Mouse (Mus musculus): ENCODE data around the gene Tcirg1. TPM values are rescaled to one million over a fixed set of nuclear protein-coding genes. Genes with fewer than 3 reads are reported as not detected.
A peak's percentile ranks its signal among the peaks of the same experiment; 100 is the strongest.

The Tcirg1 gene
- polyA plus RNA-seq, 2 experiments = 36.8 to 145 TPM

DNA sequence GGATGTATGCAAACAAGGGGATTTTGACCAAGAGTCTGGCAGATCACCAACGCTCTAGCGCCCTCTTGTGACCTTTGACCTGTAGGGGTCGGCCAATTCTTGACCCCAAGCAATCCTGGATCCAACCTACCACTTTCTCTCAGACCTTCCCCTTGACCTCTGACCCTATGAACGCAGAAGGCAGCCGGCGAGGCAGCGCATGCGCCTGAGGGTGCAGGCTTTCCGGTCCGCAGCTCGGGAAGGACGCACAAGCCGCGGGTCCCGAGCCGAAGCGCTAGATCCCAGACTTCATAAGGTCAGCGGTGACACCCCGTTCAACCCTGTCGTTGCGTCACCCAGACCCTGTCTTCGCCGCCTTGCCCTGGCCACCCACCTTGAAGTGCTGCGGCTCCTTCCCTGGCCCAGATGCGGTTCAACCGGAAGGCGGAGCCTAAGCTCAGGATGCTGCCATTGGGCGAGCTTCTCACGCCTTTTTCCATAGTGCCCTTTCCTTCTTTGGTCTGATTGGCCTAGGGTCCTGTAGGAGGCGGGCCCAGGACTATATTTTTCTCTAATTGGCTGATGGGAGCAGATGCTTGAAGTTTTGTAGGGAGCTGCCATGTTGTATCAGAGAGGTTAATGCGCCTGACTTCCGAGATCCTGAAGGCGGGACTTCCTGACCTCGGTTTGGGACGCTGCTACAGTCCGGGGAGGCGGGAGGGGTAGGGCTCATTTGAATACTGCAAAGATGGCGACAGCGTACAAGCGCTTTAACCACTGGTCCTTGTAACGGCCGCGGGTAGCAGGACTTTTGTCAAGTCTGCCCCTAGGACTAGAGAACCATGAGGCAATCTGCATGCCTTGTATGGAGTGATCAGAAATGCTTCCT, 5.6 kb upstream of the Tcirg1 start, which contains the start of gene Ndufs8:
TSS of gene Ndufs8 (minus strand) at position 438 of the 868 bp plus-strand sequence.
- Histone ChIP-seq H3K4me3 (replicated peaks; ENCODE audit: low read length) (peak within 1 kb of the TSS; percentile 55), H3K27ac (replicated peaks; ENCODE audit: low read depth, low read length) (0 out of 2 replicates have a peak within 1 kb of the TSS, but pooled peaks have one; percentile 30), H3K9me3 (ENCODE audit: control insufficient read depth, low read length) (no peaks in the 10 kb centered on the region), H3K4me1 (ENCODE audit: control insufficient read depth, insufficient read depth, low read length) (peaks cover 16% of the 10 kb centered on the region), H3K36me3 (ENCODE audit: control insufficient read depth, insufficient read depth, low read length) (peaks cover 24% of the 10 kb centered on the region), H3K4me2 (replicated peaks; ENCODE audit: low read depth, low read length, severe bottlenecking) (peak within 1 kb of the TSS; percentile 69), H3K9ac (ENCODE audit: low read depth, low read length, severe bottlenecking) (peak within 1 kb of the TSS; percentile 49), H3K27me3 (ENCODE audit: control insufficient read depth, insufficient read depth, low read length) (no peaks in the 10 kb centered on the region)
- WGBS = 0% methylated on average over 43 of the region's 43 CpGs
- peak; percentile 99 for DNase-seq (ENCODE audit: low spot score)
- 0 out of 2 replicates have a peak, but pooled peaks have one; percentile 14 for TF ChIP-seq POLR2A (IDR thresholded peaks at IDR 0.05; ENCODE audit: borderline replicate concordance, extremely low read depth, insufficient read depth, insufficient read length)
- peak; percentile 97 for ATAC-seq (ENCODE audit: low FRiP score, low read depth)

DNA sequence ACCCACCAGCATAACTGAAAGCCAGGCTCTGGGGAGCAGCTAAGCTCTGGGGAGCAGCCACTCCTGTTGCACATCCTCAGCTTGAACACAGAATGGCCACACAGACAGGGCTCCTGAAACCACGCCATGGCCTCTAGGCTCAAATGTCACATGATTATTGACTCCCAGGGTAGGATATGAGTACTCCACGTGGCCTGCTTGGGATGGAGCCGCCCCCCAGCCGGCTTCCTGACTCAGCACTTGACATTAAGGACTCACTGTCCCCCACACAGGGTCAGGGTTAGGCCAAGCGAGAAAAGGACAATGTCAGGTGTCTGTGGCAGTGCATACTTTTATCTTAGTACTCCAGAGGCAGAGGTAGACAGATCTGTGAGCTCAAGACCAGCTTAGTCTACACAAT, 3.3 kb upstream of the Tcirg1 start:
- Histone ChIP-seq H3K27ac (replicated peaks; ENCODE audit: low read depth, low read length) (no peak overlapping the region), H3K4me1 (ENCODE audit: control insufficient read depth, insufficient read depth, low read length) (peaks cover 34% of the 10 kb centered on the region), H3K4me3 (replicated peaks; ENCODE audit: low read length) (no peak overlapping the region), H3K4me2 (replicated peaks; ENCODE audit: low read depth, low read length, severe bottlenecking) (no peak overlapping the region), H3K36me3 (ENCODE audit: control insufficient read depth, insufficient read depth, low read length) (peaks cover 24% of the 10 kb centered on the region), H3K27me3 (ENCODE audit: control insufficient read depth, insufficient read depth, low read length) (no peaks in the 10 kb centered on the region), H3K9me3 (ENCODE audit: control insufficient read depth, low read length) (no peaks in the 10 kb centered on the region), H3K9ac (ENCODE audit: low read depth, low read length, severe bottlenecking) (no peak overlapping the region)
- ATAC-seq (ENCODE audit: low FRiP score, low read depth) (no peak), DNase-seq (ENCODE audit: low spot score) (no peak)
- WGBS = 75% methylated on average over 5 of the region's 5 CpGs
- no peak for TF ChIP-seq POLR2A (IDR thresholded peaks at IDR 0.05; ENCODE audit: borderline replicate concordance, extremely low read depth, insufficient read depth, insufficient read length)

DNA sequence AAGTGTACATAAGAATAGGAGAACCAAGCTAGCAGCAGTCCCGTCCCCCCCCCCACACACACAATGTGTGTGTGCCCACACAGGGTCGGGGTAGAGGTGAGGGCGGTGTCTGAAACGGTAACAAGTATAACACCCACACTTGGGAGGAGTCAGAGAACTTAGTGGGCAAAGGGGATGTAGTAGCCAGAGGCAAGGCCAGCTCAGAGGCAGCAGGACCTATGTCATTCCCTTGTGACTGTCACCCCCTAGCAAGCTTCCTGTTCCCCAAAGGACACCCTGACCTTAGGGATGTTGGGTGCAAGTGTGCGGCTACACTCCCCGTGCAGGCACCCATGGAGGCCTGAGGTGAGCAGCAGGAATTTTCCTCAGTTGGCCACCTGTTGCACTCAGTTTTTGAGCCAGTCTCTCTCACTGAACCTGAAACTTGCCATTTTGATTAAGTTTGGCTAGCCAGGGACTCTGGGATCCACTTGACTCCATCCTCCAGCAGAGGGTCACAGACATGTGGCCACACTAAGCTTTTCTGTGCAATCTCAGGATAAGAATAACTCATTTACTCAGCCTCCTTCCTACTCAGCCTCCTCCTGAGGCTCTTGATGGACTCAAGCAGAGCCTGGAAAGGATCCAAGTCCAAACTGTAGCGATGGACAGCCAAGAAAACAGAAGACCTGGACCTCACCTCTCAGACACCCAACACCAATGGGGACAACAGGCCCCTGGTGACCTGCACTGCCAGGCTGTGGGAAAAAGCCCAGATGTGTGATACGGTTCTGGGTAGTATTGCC, 1.1 kb upstream of the Tcirg1 start:
- DNase-seq (ENCODE audit: low spot score) (no peak), ATAC-seq (ENCODE audit: low FRiP score, low read depth) (no peak)
- 79% methylated on average over 8 of the region's 8 CpGs for WGBS
- TF ChIP-seq POLR2A (IDR thresholded peaks at IDR 0.05; ENCODE audit: borderline replicate concordance, extremely low read depth, insufficient read depth, insufficient read length) = no peak
- peak overlapping the region; percentile 75 for H3K4me2 ChIP-seq (replicated peaks; ENCODE audit: low read depth, low read length, severe bottlenecking)
- no peaks in the 10 kb centered on the region for H3K27me3 ChIP-seq (ENCODE audit: control insufficient read depth, insufficient read depth, low read length)
- peaks cover 36% of the 10 kb centered on the region for H3K4me1 ChIP-seq (ENCODE audit: control insufficient read depth, insufficient read depth, low read length)
- no peaks in the 10 kb centered on the region for H3K9me3 ChIP-seq (ENCODE audit: control insufficient read depth, low read length)
- H3K27ac ChIP-seq (replicated peaks; ENCODE audit: low read depth, low read length) = no peak overlapping the region
- peak overlapping the region; percentile 52; the same call in 1 of the 2 replicates for H3K4me3 ChIP-seq (replicated peaks; ENCODE audit: low read length)
- peak overlapping the region; percentile 61; the same call in 1 of the 2 replicates for H3K9ac ChIP-seq (ENCODE audit: low read depth, low read length, severe bottlenecking)
- H3K36me3 ChIP-seq (ENCODE audit: control insufficient read depth, insufficient read depth, low read length) = peaks cover 33% of the 10 kb centered on the region

DNA sequence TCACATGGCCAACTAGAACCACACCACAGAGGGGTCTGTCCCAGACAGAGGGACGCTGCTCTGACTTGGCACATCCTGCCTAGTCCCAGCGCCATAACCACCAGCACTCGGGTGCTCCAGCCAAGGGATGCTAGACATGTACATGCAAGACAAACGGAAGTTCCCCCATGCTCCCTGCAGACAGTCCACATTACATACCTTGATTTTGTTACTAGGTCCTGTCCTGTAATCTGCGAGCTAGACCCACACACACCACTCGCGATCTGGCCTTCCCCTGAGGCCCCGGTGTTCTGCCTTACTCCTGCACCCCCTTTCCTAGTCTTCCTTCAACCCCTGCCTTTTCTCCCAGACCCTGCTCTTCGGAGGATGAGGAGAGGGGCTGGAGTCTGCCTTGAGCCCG, 607 bp downstream of the Tcirg1 start:
- Histone ChIP-seq H3K27me3 (ENCODE audit: control insufficient read depth, insufficient read depth, low read length) (no peaks in the 10 kb centered on the region), H3K9ac (ENCODE audit: low read depth, low read length, severe bottlenecking) (peak overlapping the region; percentile 61), H3K9me3 (ENCODE audit: control insufficient read depth, low read length) (no peaks in the 10 kb centered on the region), H3K4me1 (ENCODE audit: control insufficient read depth, insufficient read depth, low read length) (peaks cover 29% of the 10 kb centered on the region), H3K27ac (replicated peaks; ENCODE audit: low read depth, low read length) (no peak overlapping the region; the same call in 1 of the 2 replicates), H3K4me3 (replicated peaks; ENCODE audit: low read length) (peak overlapping the region; percentile 52), H3K4me2 (replicated peaks; ENCODE audit: low read depth, low read length, severe bottlenecking) (peak overlapping the region; percentile 75), H3K36me3 (ENCODE audit: control insufficient read depth, insufficient read depth, low read length) (peaks cover 49% of the 10 kb centered on the region)
- ATAC-seq (ENCODE audit: low FRiP score, low read depth) = no peak
- no peak for TF ChIP-seq POLR2A (IDR thresholded peaks at IDR 0.05; ENCODE audit: borderline replicate concordance, extremely low read depth, insufficient read depth, insufficient read length)
- DNase-seq (ENCODE audit: low spot score) = no peak
- WGBS = 28% methylated on average over 10 of the region's 10 CpGs
